Mouse (Mus musculus) lung, embryonic 14.5 days (tissue): ENCODE measurements around the gene Abracl. TPM values are rescaled to one million over a fixed set of nuclear protein-coding genes. Genes with fewer than 3 reads are reported as not detected.

Experiments used
- ATAC-seq: fragments of 200-750 bp; cut with Nextera tagmentation; 2 replicates; pipeline ENCODE4 v1.8.0; 2017; ENCODE audit warnings: mild to moderate bottlenecking, moderate TSS enrichment, moderate library complexity; ENCODE audit not compliant: insufficient read depth
- DNase-seq: peaks from one replicate; pipeline ENCODE4 v3.0.0-alpha.2; 2015
- H3K27ac ChIP-seq: fragments of 300-500 bp; sonication (generic); 2 replicates; pipeline ENCODE4 v1.5.1; 2014; ENCODE audit warnings: low read depth, mild to moderate bottlenecking, moderate library complexity
- H3K27me3 ChIP-seq: fragments of 300-500 bp; sonication (generic); 2 replicates; pipeline ENCODE4 v1.6.1; 2014; ENCODE audit warnings: low read length, control low read depth; ENCODE audit not compliant: insufficient read depth
- H3K36me3 ChIP-seq: fragments of 300-500 bp; sonication (generic); 2 replicates; pipeline ENCODE4 v1.6.1; 2014; ENCODE audit warnings: control low read depth; ENCODE audit not compliant: insufficient read depth
- H3K4me1 ChIP-seq: fragments of 300-500 bp; sonication (generic); 2 replicates; pipeline ENCODE4 v1.6.1; 2014; ENCODE audit warnings: antibody characterized with exemption, control low read depth; ENCODE audit not compliant: insufficient read depth
- H3K4me2 ChIP-seq: fragments of 300-500 bp; sonication (generic); 2 replicates; pipeline ENCODE4 v1.6.1; 2014; ENCODE audit warnings: mild to moderate bottlenecking
- H3K4me3 ChIP-seq: fragments of 300-500 bp; sonication (generic); 2 replicates; pipeline ENCODE4 v1.5.1; 2014; ENCODE audit warnings: low read depth, low read length
- H3K9ac ChIP-seq: fragments of 300-500 bp; sonication (generic); 2 replicates; pipeline ENCODE4 v1.6.1; 2014
- H3K9me3 ChIP-seq: fragments of 300-500 bp; sonication (generic); 2 replicates; pipeline ENCODE4 v1.6.1; 2016; ENCODE audit warnings: low read depth, low read length, control low read depth
- CTCF ChIP-seq: IDR thresholded peaks from 2 replicates; pipeline ENCODE4 v1.5.1; 2016; ENCODE audit warnings: antibody characterized with exemption, low read depth
- WGBS: fragments of 180-500 bp; shearing (Covaris S2); extraction: QIAGEN DNeasy Blood & Tissue Kit; methylation state at CpG from one replicate; pipeline ENCODE4 v1.1.7; 2014; 5-methylcytosine and 5-hydroxymethylcytosine counted together
- polyA plus RNA-seq: library from polyadenylated mRNA; unstranded; fragments of >200 nt; fragmentation: Nextera tagmentation; extraction: Ambion mirVana; gene quantifications from 2 replicates; pipeline ENCODE4 v1.2.1, GENCODE M21; 2014

Abracl gene
- polyA plus RNA-seq, 1 experiment from 2014 or later: 142 TPM

DNA sequence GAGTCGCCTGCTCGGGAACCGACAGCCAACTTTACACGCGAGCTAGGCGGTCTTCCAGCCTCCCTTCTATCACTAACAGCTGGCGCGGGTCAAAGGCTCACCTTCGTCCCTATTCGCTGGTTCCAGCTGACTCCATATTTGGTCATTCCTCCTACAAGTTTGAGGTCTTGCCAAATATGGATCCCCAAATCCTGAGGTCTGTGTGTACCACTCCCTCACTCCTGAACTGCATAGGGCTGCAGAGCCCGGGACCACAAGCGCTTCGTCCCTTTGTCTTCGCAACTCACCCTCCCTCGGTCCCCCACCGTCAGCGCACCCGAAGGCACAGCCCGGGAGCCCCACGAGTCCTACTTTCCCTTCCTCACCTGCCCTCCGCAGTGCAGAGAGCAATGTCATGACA is 776 bp downstream of the Abracl start:
- no peaks in the 10 kb centered on the region for H3K27me3 ChIP-seq
- TF ChIP-seq CTCF: no peak
- H3K27ac ChIP-seq: peak overlapping the region; percentile 93
- WGBS: under 1% methylated on average over 21 of the region's 21 CpGs
- DNase-seq (peak; percentile 95), ATAC-seq (peak; percentile 89)
- H3K4me2 ChIP-seq: peak overlapping the region; percentile 74
- no peaks in the 10 kb centered on the region for H3K9me3 ChIP-seq
- H3K4me1 ChIP-seq: 0 out of 2 replicates have a peak, but pooled peaks cover 5% of the 10 kb centered on the region
- H3K4me3 ChIP-seq: peak overlapping the region; percentile 70
- H3K9ac ChIP-seq: peak overlapping the region; percentile 85
- peaks cover 16% of the 10 kb centered on the region for H3K36me3 ChIP-seq

DNA sequence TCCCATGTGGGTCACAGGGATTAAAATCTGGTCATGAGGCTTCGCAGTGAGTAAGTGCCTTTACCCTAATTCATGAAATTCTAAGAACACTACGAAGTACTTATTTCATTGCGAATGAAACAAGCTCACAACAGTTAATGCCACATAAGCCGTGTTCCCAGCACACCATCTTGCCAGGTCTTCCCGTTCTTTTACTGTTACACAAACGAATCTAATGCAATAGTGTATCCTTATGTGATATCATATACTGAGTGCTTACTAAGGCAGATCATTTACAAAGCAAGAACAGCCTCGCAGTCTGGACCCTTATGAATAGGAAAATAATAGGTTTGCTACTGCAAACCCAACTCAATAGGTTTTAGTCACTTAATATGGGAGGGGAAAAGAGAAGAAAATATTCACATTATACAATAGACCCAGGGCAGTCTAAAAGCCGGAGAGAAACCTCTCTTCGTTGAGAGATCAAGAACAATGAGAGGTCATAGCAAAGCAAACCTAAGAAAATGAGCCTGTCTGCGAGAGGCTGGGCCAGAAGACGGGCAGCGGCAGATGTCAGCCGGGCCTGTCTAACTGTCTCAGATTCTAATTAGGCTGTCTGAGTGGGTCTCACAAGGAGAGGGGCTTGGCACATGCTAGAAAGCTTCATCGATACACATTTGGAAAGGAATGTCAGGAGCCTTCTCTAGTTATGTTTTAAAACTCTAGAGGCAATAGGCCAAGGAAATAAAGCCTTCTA is 1.3 kb downstream of the Abracl start:
- H3K4me3 ChIP-seq: peak overlapping the region; percentile 70
- peaks cover 18% of the 10 kb centered on the region for H3K36me3 ChIP-seq
- 0 out of 2 replicates have a peak, but pooled peaks cover 5% of the 10 kb centered on the region for H3K4me1 ChIP-seq
- no peak for TF ChIP-seq CTCF
- no peaks in the 10 kb centered on the region for H3K9me3 ChIP-seq
- DNase-seq (no peak), ATAC-seq (peak; percentile 35)
- H3K4me2 ChIP-seq: peak overlapping the region; percentile 74
- H3K9ac ChIP-seq: peak overlapping the region; percentile 85
- 31% methylated on average over 14 of the region's 14 CpGs for WGBS
- no peaks in the 10 kb centered on the region for H3K27me3 ChIP-seq
- peak overlapping the region; percentile 93 for H3K27ac ChIP-seq

DNA sequence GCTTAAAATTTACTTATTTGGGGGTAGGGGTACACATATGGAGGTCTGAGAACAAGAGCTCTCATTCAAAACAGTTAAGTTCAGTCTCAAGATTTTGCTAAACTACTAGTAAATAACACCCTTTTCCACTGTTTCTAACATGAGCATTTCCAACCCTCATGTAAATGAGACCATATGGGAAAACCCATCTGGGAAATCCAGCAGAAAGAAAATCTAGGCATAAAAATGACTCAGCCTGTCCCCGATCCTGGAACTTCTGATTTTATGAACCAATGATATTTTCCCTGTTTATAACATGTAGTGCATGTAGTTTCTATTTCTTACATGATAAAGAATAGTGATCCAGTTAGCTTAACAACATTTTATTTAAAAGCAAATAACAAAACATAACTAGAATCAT is 2.2 kb downstream of the Abracl start:
- Histone ChIP-seq H3K27ac (no peak overlapping the region), H3K27me3 (no peaks in the 10 kb centered on the region), H3K36me3 (peaks cover 25% of the 10 kb centered on the region), H3K4me3 (no peak overlapping the region), H3K9ac (no peak overlapping the region), H3K4me1 (0 out of 2 replicates have a peak, but pooled peaks cover 5% of the 10 kb centered on the region), H3K9me3 (no peaks in the 10 kb centered on the region), H3K4me2 (peak overlapping the region; percentile 74)
- no peak for DNase-seq
- 86% methylated on average over 1 of the region's 1 CpGs for WGBS
- no peak for ATAC-seq
- no peak for TF ChIP-seq CTCF

DNA sequence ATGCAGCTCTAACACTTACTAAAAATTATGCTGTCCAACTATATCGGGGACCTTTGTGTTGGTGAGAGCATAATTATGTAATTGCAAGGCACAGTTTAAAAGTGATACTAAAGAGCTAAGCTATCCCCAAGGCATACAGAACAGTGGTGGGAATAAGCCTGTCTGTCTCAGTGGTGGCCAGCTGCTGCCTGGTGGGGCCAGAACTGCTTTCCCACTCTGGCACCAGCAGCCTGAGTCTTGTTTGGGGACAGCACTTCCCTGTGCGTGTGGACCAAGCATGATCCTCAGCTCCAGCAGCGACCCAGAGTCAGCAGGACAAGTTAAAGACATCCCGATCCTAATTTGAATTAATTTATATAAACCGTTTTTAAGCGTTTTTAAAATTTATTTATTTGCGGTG is 2.6 kb downstream of the Abracl start:
- H3K4me3 ChIP-seq: no peak overlapping the region
- no peaks in the 10 kb centered on the region for H3K27me3 ChIP-seq
- WGBS: 85% methylated on average over 7 of the region's 7 CpGs
- DNase-seq (no peak), ATAC-seq (no peak)
- peaks cover 26% of the 10 kb centered on the region for H3K36me3 ChIP-seq
- H3K4me1 ChIP-seq: 0 out of 2 replicates have a peak, but pooled peaks cover 5% of the 10 kb centered on the region
- H3K9me3 ChIP-seq: no peaks in the 10 kb centered on the region
- H3K4me2 ChIP-seq: no peak overlapping the region
- no peak for TF ChIP-seq CTCF
- no peak overlapping the region for H3K27ac ChIP-seq
- H3K9ac ChIP-seq: no peak overlapping the region

DNA sequence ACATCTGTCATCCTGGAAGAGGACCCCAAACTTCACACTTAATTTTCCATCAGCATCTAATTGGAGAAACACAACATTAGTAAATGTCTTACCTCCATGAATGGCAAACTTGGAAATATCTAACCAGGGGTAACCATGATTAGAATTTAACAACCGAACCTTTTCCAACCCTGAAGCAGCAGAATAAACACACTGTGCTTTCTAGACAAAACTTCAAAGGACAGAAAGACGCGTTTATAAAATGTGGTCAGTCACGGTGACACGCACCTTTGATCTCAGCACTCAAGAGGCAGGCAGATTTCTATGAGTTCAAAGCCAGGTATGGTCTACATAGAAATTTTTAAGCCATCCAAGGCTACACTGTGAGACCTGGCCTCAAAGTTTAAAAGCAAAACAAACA is 11.3 kb downstream of the Abracl start:
- Histone ChIP-seq H3K4me2 (no peak overlapping the region), H3K36me3 (peaks cover 24% of the 10 kb centered on the region; the same call in 1 of the 2 replicates), H3K4me3 (no peak overlapping the region), H3K27ac (no peak overlapping the region), H3K4me1 (no peaks in the 10 kb centered on the region), H3K9me3 (no peaks in the 10 kb centered on the region), H3K27me3 (no peaks in the 10 kb centered on the region), H3K9ac (no peak overlapping the region)
- no peak for ATAC-seq
- WGBS: 45% methylated on average over 5 of the region's 5 CpGs
- DNase-seq: no peak
- TF ChIP-seq CTCF: no peak

DNA sequence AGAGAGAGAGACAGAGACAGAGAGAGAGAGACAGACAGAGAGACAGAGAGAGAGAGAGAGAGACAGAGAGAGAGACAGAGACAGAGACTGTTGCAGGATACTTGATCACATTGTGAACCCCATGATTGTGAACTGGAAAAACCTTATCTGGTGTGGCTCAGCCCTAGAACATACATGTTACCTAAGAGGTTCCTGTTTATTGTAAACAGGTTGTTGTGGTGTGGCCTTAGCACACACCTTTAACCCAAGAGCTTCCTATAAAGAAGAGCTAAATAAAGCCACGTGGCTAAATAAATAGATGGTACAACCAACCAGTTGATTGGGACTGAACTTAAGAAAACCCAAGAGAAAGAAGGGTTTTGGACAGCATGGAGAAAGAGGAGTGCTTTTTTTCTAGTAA is 13.3 kb downstream of the Abracl start:
- H3K9ac ChIP-seq: no peak overlapping the region
- H3K9me3 ChIP-seq: no peaks in the 10 kb centered on the region
- WGBS: 83% methylated on average over 1 of the region's 1 CpGs
- peaks cover 11% of the 10 kb centered on the region; the same call in 1 of the 2 replicates for H3K36me3 ChIP-seq
- H3K27ac ChIP-seq: no peak overlapping the region
- H3K4me2 ChIP-seq: no peak overlapping the region
- no peak overlapping the region for H3K4me3 ChIP-seq
- ATAC-seq (no peak), DNase-seq (no peak)
- H3K27me3 ChIP-seq: no peaks in the 10 kb centered on the region
- no peaks in the 10 kb centered on the region for H3K4me1 ChIP-seq
- no peak for TF ChIP-seq CTCF

DNA sequence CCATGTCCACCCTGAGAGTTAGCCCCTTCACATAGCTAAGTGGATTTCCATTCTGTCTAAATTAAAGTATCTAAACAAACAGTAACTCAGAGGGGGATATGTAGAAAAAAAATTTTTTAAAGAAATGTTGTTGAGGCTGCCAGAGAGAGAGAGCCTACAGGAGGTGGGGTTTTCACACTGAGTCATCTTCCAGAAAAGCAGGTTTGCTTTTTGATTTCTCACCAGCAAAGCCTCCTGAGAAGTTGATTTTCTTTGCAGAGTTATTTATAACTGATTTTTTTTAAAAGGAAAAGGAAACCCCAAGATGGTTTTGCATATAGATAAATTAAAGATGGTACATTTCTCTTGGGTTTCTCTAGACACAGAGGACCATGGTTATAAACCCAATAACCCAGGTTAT is 15.0 kb downstream of the Abracl start:
- TF ChIP-seq CTCF: no peak
- Histone ChIP-seq H3K27me3 (no peaks in the 10 kb centered on the region), H3K9ac (no peak overlapping the region), H3K36me3 (peaks cover 6% of the 10 kb centered on the region; the same call in 1 of the 2 replicates), H3K4me3 (no peak overlapping the region), H3K9me3 (no peaks in the 10 kb centered on the region), H3K4me1 (no peaks in the 10 kb centered on the region), H3K27ac (no peak overlapping the region), H3K4me2 (no peak overlapping the region)
- ATAC-seq (no peak), DNase-seq (no peak)
